Mouse (Mus musculus): ENCODE data around the gene Ndufaf2.
A peak's percentile ranks its signal among the peaks of the same experiment; 100 is the strongest.

The Ndufaf2 gene

DNA sequence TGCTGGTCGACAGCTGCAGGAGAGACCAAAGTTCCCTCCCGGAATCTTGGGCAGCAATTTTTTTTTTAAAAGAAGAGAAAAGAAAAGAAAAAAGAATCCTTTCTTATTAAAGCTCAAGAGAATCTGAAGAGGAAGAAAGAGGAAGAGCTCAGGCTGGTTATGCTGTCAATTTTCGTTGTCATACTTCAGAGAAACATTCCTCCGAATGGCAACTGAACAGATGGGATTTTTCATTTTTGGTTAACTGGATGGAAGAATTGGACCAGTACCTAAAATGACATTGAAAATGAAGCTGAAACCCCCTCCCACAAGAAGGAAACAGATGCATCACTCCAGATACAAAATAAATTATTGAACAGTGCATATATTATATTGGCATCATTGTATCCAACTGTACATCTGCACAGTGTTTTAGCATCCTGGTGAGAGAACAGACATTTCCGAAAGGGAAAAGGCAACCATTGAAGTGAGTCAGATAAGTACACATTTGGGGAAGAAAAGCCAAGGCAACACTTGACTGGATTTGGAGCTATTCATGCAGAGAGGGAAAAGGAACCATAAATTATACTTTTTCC lies 19.9 kb downstream of the Ndufaf2 start:
- no peak for DNase-seq (ENCODE audit: low spot score)

- no peak for DNase-seq (ENCODE audit: low spot score)
Observed at GRCm38 (mm10) chr13:108135617-108136016, 22.8 kb downstream of the Ndufaf2 start.

DNA sequence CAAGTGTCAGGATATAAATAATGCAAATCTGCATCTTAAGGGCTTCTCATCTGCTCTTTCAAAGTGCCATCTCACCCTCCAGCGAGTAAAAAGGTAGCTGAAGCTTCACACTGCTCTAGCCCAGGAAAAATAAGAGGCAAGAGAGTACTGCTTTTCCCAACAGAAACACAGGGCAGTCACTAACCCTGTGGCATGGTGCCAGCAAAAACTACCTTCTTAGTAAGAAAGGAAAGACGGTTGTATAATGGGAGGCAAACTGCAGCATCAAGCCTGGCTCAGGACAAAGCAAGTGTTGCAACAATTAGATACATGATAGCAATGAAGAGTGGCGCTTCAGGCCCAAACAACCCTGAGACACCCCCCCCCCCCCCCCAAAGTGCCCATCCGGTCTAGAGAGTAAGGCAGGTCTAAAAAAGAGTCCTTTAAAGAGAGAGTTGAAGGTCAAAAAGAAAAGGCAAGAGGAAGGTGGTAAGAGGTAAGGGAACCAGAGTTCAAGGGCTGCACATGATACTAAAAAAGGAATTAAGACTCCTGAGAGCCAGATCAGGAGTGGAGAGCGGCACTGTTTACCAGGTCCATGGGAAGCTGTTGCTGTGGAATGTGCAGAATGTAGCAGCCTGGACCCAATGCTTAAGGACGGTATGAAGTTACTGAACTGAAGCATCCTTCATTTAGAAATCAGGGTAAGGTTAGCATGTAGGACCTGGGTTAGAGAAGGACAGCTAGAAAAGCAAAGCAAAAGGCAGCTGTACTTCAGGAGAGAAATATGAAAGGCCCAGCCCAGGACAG lies 26.2 kb downstream of the Ndufaf2 start:
- DNase-seq (ENCODE audit: low spot score): no peak

DNA sequence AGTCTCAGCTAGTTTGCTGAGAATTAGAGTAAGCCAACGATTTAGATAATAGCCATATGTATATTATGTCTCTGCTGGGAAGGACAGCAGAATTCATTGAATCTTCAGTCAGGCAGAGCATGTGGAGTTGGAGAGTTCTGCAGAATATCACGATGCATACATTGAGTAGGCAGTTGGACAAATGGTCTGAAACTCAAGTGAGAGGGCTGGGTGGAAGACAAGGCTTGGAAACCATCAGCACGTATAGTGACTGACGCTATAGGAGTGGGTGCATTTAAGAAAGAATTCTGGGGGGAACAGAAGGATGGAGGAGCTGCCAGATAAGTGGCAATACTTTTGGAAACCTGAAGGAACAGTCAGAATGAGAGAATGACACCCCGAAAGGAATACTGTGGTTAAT lies 27.7 kb downstream of the Ndufaf2 start:
- DNase-seq (ENCODE audit: low spot score): no peak

DNA sequence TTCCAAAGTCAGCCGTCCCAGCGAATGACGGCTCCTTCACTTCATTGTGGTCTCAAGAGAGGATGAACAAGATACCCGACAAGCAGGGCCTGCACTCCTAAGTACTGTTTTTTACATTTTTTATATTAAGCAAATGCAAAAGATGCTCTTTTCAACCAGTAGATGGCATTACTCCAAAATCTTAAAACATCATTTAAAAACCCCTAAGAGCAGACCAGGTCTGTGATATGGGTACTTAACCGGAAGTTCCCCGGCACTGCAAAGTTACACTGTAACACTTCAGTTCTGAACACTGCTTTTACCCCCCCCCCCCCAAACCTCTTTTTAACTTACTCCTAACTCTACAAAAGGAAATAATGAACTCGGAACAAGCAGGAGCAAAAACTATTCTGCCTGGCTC lies 29.4 kb downstream of the Ndufaf2 start:
- no peak for DNase-seq (ENCODE audit: low spot score)

DNA sequence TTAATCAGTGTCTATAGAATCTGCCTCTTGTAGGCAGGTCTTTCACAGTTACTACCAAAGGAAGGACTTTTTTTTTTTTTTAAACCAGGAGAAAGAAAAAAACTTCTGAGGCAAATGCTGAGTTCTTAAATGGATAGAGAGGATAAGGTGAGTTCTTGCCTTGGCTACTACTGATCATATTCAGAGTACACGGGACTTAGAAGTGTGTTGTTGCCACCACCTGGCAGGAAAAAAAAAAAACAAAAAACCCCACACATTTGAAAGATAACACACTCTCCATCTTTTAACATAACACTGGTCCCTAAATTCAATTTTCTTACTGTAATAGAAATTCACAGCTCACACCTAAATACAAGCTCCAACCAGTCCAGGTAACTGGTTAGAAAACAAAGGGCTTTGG lies 30.5 kb downstream of the Ndufaf2 start:
- DNase-seq (ENCODE audit: low spot score): no peak

DNA sequence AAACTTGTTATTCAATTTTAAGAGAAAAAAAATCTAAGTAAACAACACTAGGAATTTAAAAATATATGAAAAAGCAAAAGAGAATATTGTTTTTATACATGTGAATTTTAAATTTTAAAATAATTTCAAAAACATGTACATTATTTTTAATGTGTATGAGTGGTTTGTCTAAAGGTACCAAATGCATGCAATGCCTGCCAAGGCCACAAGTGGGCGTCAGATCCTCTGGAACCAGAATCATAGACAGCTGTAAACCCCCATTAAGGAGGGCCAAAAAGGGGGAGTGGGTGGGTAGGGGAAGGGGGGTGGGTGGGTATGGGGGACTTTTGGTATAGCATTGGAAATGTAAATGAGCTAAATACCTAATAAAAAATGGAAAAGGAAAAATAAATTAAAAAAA lies 31.3 kb downstream of the Ndufaf2 start:
- DNase-seq (ENCODE audit: low spot score): peak; percentile 11

GRCm38 (mm10) chr13:108126246-108126645 lies 32.2 kb downstream of the Ndufaf2 start:
- no peak for DNase-seq (ENCODE audit: low spot score)

- no peak for DNase-seq (ENCODE audit: low spot score)
Observed at GRCm38 (mm10) chr13:108124096-108124495, 34.3 kb downstream of the Ndufaf2 start.

GRCm38 (mm10) chr13:108123109-108123723 lies 35.2 kb downstream of the Ndufaf2 start:
- no peak for DNase-seq (ENCODE audit: low spot score)

DNA sequence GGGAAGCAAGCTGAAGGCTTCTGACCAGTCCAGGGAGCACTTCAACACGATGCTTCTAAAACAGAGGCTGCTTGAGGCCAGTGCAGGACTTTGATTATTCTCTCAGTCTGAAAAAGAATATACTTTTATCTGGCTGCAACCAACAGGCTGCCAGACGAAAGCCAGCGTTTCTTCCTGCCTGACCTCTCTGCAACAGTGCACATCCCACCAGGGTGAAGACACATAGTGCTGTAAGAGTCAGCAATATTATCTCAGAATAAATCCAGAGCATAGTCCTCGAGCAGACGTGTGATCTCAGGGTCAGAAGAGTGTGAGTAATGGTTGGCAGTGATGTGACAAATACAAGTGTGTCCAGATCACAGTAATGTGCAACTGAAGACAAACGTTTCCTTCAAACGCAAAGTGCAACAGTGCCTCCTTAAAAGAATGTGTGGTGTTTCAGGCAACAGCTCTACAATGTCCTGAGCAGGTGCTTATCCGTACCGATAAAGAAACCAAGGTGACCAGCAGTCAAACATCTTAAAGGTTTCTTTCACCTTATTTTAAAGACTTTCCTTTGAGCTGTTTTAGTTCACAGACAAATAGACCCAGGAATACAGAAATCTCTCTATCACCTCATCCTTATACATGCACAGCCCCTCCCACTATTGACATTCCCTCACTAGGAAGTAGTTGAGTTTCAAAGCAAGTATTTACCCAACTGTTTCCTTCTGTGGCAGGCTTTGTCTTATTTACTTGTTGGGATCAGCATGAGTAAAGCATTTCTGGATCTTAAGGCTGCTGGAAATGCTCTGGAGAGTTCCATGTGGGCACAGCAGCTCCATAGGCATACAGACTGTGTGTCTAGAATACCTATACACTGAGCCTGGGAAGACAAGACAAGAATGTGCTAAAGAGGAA lies 38.8 kb downstream of the Ndufaf2 start:
- no peak for DNase-seq (ENCODE audit: low spot score)

DNA sequence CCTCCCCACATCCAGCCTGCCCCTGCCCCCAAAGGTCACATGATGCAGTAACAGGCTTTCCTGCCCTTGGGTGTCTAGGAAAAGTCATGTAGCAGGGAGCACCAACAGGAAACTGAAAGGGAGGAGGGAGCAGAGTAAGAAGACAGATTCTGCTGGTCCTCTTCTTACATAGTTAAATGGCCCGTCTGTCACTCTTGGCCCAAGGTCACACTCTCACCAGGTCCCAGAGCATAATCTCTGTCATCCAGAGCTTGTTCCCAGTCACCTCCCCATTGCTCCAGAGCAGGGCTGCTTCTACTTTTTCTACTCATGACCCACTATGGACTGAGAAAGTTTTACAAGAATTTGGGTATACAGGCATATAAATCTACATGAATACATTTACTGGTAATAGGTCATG lies 40.2 kb downstream of the Ndufaf2 start:
- no peak for DNase-seq (ENCODE audit: low spot score)

- DNase-seq (ENCODE audit: low spot score): no peak
Observed at GRCm38 (mm10) chr13:108117654-108118053, 40.8 kb downstream of the Ndufaf2 start.

DNA sequence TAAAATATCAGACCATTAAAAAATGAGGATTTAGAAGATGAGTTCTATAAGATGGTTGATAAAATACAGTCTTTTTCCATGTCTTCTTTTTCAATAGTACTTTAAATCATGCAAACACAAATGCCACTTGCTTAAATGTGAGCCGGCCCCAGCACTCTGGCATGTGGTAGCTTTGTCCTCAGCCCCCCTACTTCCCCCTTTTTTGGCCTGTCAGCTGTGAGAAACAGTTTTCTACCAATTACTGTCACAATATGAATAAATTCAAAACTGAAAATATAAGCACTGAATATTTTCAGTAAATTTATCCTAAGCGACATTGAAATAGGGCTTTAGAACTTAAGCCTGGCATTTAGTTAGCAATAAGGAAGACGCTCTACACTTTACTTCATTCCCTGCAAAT lies 44.2 kb downstream of the Ndufaf2 start:
- no peak for DNase-seq (ENCODE audit: low spot score)

DNA sequence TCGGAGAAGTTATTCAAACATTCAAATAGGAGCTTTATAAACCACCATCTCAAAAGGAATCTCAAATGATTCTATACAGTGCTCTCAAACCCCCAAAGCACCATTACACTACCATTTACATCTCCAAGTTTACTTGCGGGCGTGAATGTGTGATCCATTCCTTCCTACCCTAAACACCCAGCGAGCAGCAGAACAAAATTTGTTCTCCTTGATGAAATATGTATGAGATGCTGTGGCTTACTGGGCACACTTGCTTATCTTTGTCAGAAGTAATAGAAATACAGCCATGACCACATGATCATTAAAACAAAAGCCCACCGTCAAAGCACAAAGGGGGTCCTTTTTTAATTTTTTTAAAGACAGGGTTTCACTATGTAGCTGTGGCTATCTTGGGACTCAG lies 44.9 kb downstream of the Ndufaf2 start:
- DNase-seq (ENCODE audit: low spot score): no peak

DNA sequence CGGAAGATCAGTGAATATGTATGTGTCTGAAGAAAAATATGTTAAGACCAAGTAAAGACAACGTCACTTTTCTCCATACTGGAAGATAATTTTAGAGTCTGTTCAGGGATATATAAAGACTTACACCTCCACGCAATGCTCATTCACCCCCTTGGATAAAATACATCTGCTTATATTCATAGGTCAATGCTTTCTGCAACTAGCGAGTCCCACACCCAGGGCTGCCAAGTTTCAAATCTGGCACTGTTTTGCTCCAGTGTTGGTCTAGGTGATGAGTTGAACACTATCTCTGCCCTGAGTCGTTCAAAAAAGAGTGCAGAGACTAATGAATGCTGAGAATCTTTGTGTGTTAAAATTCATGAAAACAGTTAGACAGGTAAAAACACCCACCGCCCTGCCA lies 47.5 kb downstream of the Ndufaf2 start:
- DNase-seq (ENCODE audit: low spot score): no peak

DNA sequence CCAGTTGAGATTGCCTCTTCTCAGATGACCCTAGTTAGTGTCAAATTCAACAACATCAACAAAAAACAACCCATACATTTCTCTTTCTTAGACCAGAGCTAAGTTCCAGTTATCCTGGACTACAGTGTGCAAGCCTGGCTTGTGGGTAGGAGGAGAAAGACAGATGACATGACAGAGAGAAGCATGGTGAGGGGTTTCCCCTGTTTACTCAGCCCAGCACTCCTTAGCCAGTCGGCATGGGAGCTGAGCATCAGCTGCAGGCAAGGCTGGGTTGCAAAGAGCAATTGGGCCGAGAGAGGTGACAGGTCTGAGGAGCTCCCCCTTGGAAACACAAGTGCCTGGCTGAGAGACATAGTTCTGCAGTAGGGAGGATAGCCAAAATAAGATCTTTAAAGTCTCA lies 57.7 kb downstream of the Ndufaf2 start:
- DNase-seq (ENCODE audit: low spot score): no peak

- DNase-seq (ENCODE audit: low spot score): no peak
Observed at GRCm38 (mm10) chr13:108096446-108096845, 62.0 kb downstream of the Ndufaf2 start.

DNA sequence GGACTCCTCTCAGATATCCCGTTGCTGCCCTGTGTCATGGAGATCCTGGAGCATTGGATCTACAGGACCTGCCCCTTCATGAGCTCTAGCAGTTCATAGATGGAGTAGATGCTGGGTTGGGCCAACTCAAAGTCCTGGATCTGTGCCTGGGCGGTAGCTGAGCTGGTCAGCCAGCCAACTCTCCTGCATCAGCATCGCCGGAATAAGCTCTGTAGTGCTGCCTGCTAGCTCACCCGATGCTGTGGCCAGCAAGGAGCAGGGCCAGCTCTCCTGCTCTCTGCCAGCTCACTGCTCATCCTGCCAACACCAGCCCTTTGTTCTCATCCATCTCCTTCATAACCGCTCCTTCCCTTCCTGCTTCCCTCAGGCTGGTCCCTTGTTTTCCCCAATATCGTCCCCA lies 62.8 kb downstream of the Ndufaf2 start:
- DNase-seq (ENCODE audit: low spot score): no peak

DNA sequence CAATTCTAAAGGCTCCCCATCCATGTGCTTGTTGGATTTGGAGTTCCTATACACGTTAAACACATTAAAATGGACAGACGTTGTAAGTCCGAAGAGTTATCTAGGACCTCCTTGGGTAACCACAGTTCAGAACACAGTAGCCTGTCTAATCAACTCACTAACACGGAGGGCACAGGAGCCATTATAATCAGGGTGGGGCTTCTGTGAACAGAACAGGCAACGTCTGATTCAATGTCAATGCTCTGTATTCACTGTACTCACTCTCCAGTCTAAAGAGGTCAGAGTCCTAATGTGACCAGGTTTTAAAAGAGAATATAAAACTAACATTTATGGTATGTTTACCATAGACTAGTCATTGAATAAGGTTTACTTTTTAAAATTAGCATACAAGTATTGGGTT lies 63.7 kb downstream of the Ndufaf2 start:
- DNase-seq (ENCODE audit: low spot score): no peak

DNA sequence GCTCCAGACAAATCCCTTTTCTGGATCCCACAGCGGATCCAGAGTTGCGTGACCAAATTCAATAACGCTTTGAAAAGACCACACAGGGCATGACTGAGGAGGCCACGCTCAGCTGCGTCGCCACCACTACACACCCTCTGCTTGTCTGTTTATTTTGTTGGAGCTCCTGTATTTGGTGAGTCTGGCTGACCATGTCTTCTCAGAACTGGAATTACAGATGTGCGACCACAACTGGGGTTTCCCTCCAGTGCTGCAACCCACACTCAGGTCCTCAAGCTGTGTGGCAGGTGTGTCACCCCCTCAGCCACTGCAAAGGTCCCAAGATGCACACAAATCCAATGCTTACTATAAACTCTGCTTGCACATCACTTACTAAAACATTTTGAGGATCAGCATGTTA lies 66.1 kb downstream of the Ndufaf2 start:
- DNase-seq (ENCODE audit: low spot score): no peak

- DNase-seq (ENCODE audit: low spot score): no peak
Observed at GRCm38 (mm10) chr13:108086724-108087123, 71.7 kb downstream of the Ndufaf2 start.

- DNase-seq (ENCODE audit: low spot score): no peak
Observed at GRCm38 (mm10) chr13:108086036-108086435, 72.4 kb downstream of the Ndufaf2 start.
